Mouse (Mus musculus): Measurements from ENCODE around the gene Kifc3. TPM values are rescaled to one million over a fixed set of nuclear protein-coding genes. Genes with fewer than 3 reads are reported as not detected.
"Not testable (repeated sequence)": the region's sequence is repeated elsewhere in the genome, so short reads cannot be mapped to it uniquely, and the experiment has no call there.

The Kifc3 gene
- polyA plus RNA-seq (2015; fragmentation: Nextera tagmentation; extraction: Ambion mirVana) = 19.1 and 20.7 TPM in 2 replicates

GRCm38 (mm10) chr8:95202649-95203275 lies at the start of gene Kifc3:
Kifc3 (minus strand) TSS chr8:95202812.
- H3K36me3 ChIP-seq = no peaks in the 10 kb centered on the region
- H3K4me2 ChIP-seq = no peak within 1 kb of the TSS
- no peaks in the 10 kb centered on the region for H3K27me3 ChIP-seq
- no peak for ATAC-seq (ENCODE audit: insufficient number of reproducible peaks, low FRiP score, low TSS enrichment, low read depth)
- H3K27ac ChIP-seq = no peak within 1 kb of the TSS; the same call in 1 of the 2 replicates
- H3K4me1 ChIP-seq = peaks cover 8% of the 10 kb centered on the region; the same call in 1 of the 2 replicates
- H3K4me3 ChIP-seq = no peak within 1 kb of the TSS
- H3K9ac ChIP-seq = no peak within 1 kb of the TSS
- WGBS = 51% methylated on average over 14 of the region's 14 CpGs
- no peaks in the 10 kb centered on the region for H3K9me3 ChIP-seq

GRCm38 (mm10) chr8:95252056-95252455 lies 49.4 kb upstream of the Kifc3 start:
- Histone ChIP-seq H3K4me3 (no peak overlapping the region), H3K4me2 (no peak overlapping the region), H3K27me3 (no peaks in the 10 kb centered on the region), H3K4me1 (peaks cover 3% of the 10 kb centered on the region; the same call in 1 of the 2 replicates), H3K36me3 (no peaks in the 10 kb centered on the region), H3K9ac (no peak overlapping the region), H3K27ac (no peak overlapping the region), H3K9me3 (no peaks in the 10 kb centered on the region)
- 67% methylated on average over 9 of the region's 9 CpGs for whole genome bisulfite sequencing
- ATAC-seq (ENCODE audit: insufficient number of reproducible peaks, low FRiP score, low TSS enrichment, low read depth) = no peak

- peaks cover 6% of the 10 kb centered on the region for H3K4me1 ChIP-seq
- H3K4me3 ChIP-seq = no peak overlapping the region
- no peaks in the 10 kb centered on the region for H3K36me3 ChIP-seq
- no peak overlapping the region for H3K27ac ChIP-seq
- H3K27me3 ChIP-seq = no peaks in the 10 kb centered on the region
- WGBS = 44% methylated on average over 4 of the region's 4 CpGs
- no peak for ATAC-seq (ENCODE audit: insufficient number of reproducible peaks, low FRiP score, low TSS enrichment, low read depth)
- no peak overlapping the region for H3K4me2 ChIP-seq
- no peaks in the 10 kb centered on the region for H3K9me3 ChIP-seq
- H3K9ac ChIP-seq = no peak overlapping the region
These were observed 47.2 kb upstream of the Kifc3 start for GRCm38 (mm10) chr8:95249847-95250246.

- Histone ChIP-seq H3K4me3 (no peak overlapping the region), H3K27me3 (no peaks in the 10 kb centered on the region), H3K9ac (no peak overlapping the region), H3K36me3 (no peaks in the 10 kb centered on the region), H3K4me2 (no peak overlapping the region), H3K9me3 (no peaks in the 10 kb centered on the region), H3K4me1 (peaks cover 11% of the 10 kb centered on the region), H3K27ac (no peak overlapping the region)
- 55% methylated on average over 5 of the region's 5 CpGs for WGBS
- ATAC-seq (ENCODE audit: insufficient number of reproducible peaks, low FRiP score, low TSS enrichment, low read depth) = no peak
These were observed 44.7 kb upstream of the Kifc3 start for GRCm38 (mm10) chr8:95247277-95247676.

- Histone ChIP-seq H3K9ac (no peak overlapping the region), H3K4me3 (no peak overlapping the region), H3K9me3 (no peaks in the 10 kb centered on the region), H3K27me3 (no peaks in the 10 kb centered on the region), H3K4me1 (peaks cover 14% of the 10 kb centered on the region), H3K27ac (no peak overlapping the region), H3K36me3 (no peaks in the 10 kb centered on the region), H3K4me2 (no peak overlapping the region)
- no peak for ATAC-seq (ENCODE audit: insufficient number of reproducible peaks, low FRiP score, low TSS enrichment, low read depth)
- whole genome bisulfite sequencing = 51% methylated on average over 5 of the region's 5 CpGs
These were observed 42.6 kb upstream of the Kifc3 start for GRCm38 (mm10) chr8:95245180-95245579.

GRCm38 (mm10) chr8:95243853-95244252 lies 41.2 kb upstream of the Kifc3 start:
- Histone ChIP-seq H3K4me2 (no peak overlapping the region), H3K27ac (no peak overlapping the region), H3K27me3 (no peaks in the 10 kb centered on the region), H3K4me3 (no peak overlapping the region), H3K4me1 (peaks cover 14% of the 10 kb centered on the region), H3K9me3 (no peaks in the 10 kb centered on the region), H3K9ac (no peak overlapping the region), H3K36me3 (no peaks in the 10 kb centered on the region)
- ATAC-seq (ENCODE audit: insufficient number of reproducible peaks, low FRiP score, low TSS enrichment, low read depth) = no peak
- WGBS = 63% methylated on average over 4 of the region's 4 CpGs

- Histone ChIP-seq H3K4me3 (no peak overlapping the region), H3K4me2 (no peak overlapping the region), H3K9ac (no peak overlapping the region), H3K27ac (no peak overlapping the region), H3K36me3 (no peaks in the 10 kb centered on the region), H3K9me3 (no peaks in the 10 kb centered on the region), H3K27me3 (no peaks in the 10 kb centered on the region), H3K4me1 (peaks cover 14% of the 10 kb centered on the region)
- 34% methylated on average over 12 of the region's 12 CpGs for WGBS
- ATAC-seq (ENCODE audit: insufficient number of reproducible peaks, low FRiP score, low TSS enrichment, low read depth) = peak; percentile 22; the same call in 1 of the 2 replicates
These were observed 40.4 kb upstream of the Kifc3 start for GRCm38 (mm10) chr8:95242826-95243571.

- WGBS = 85% methylated on average over 26 of the region's 26 CpGs
- H3K4me2 ChIP-seq = no peak overlapping the region
- no peaks in the 10 kb centered on the region for H3K9me3 ChIP-seq
These were observed 39.6 kb upstream of the Kifc3 start for GRCm38 (mm10) chr8:95242099-95242825.

GRCm38 (mm10) chr8:95235683-95236082 lies 33.1 kb upstream of the Kifc3 start:
- H3K4me2 ChIP-seq = no peak overlapping the region
- H3K4me1 ChIP-seq = no peaks in the 10 kb centered on the region
- no peaks in the 10 kb centered on the region for H3K36me3 ChIP-seq
- WGBS = 7% methylated on average over 3 of the region's 3 CpGs
- ATAC-seq (ENCODE audit: insufficient number of reproducible peaks, low FRiP score, low TSS enrichment, low read depth) = no peak
- no peak overlapping the region for H3K9ac ChIP-seq
- H3K9me3 ChIP-seq = no peaks in the 10 kb centered on the region
- no peak overlapping the region for H3K4me3 ChIP-seq
- no peaks in the 10 kb centered on the region for H3K27me3 ChIP-seq
- no peak overlapping the region for H3K27ac ChIP-seq

More at GRCm38 (mm10) chr8:95242099-95242825, 39.6 kb upstream of the Kifc3 start:
- Histone ChIP-seq H3K36me3 (no peaks in the 10 kb centered on the region), H3K4me3 (no peak overlapping the region), H3K9ac (no peak overlapping the region), H3K27ac (no peak overlapping the region), H3K27me3 (no peaks in the 10 kb centered on the region), H3K4me1 (peaks cover 14% of the 10 kb centered on the region)
- ATAC-seq (ENCODE audit: insufficient number of reproducible peaks, low FRiP score, low TSS enrichment, low read depth) = no peak

- not testable (repeated sequence) for H3K27ac ChIP-seq; H3K9me3 ChIP-seq; H3K36me3 ChIP-seq; H3K4me3 ChIP-seq; H3K27me3 ChIP-seq; ATAC-seq (ENCODE audit: insufficient number of reproducible peaks, low FRiP score, low TSS enrichment, low read depth); H3K9ac ChIP-seq; H3K4me2 ChIP-seq
- 89% methylated on average over 9 of the region's 9 CpGs for WGBS
- H3K4me1 ChIP-seq = peaks cover 11% of the 10 kb centered on the region
These were observed 27.5 kb upstream of the Kifc3 start for GRCm38 (mm10) chr8:95230086-95230485.

- ATAC-seq (ENCODE audit: insufficient number of reproducible peaks, low FRiP score, low TSS enrichment, low read depth) = peak; percentile 52; the same call in 1 of the 2 replicates
- peak overlapping the region; percentile 62 for H3K27ac ChIP-seq
These were observed 24.5 kb upstream of the Kifc3 start for GRCm38 (mm10) chr8:95227151-95227468.

More at GRCm38 (mm10) chr8:95227151-95227468, 24.5 kb upstream of the Kifc3 start:
- Histone ChIP-seq H3K9me3 (no peaks in the 10 kb centered on the region), H3K4me2 (no peak overlapping the region), H3K27me3 (no peaks in the 10 kb centered on the region), H3K4me1 (peaks cover 11% of the 10 kb centered on the region), H3K9ac (no peak overlapping the region), H3K4me3 (no peak overlapping the region), H3K36me3 (no peaks in the 10 kb centered on the region)
- 14% methylated on average over 2 of the region's 2 CpGs for WGBS

Data from limb, embryonic 15.5 days (tissue).